Mouse (Mus musculus): ENCODE results near the gene Vsig8. TPM values are rescaled to one million over a fixed set of nuclear protein-coding genes. Genes with fewer than 3 reads are reported as not detected.

Vsig8 gene
- polyA plus RNA-seq (2015; fragmentation: Nextera tagmentation; extraction: Ambion mirVana): 0.14 TPM in 1 of 2 replicates, not detected in the other

GRCm38 (mm10) chr1:172555638-172556037 is at the start of gene Vsig8:
Vsig8 (plus strand) TSS chr1:172555938.
- no peak within 1 kb of the TSS for H3K9ac ChIP-seq (replicated peaks; ENCODE audit: low read depth, low read length)
- WGBS: 72% methylated on average over 11 of the region's 11 CpGs
- H3K36me3 ChIP-seq (ENCODE audit: control insufficient read depth, insufficient read depth): no peaks in the 10 kb centered on the region

GRCm38 (mm10) chr1:172507001-172507400 is 48.7 kb upstream of the Vsig8 start:
- 61% methylated on average over 5 of the region's 5 CpGs for WGBS
- ATAC-seq: no peak
- no peak overlapping the region for H3K4me3 ChIP-seq (replicated peaks; ENCODE audit: low read length)

More at GRCm38 (mm10) chr1:172555638-172556037, at the start of gene Vsig8:
- no peak for ATAC-seq
- no peak within 1 kb of the TSS for H3K27ac ChIP-seq (ENCODE audit: low read length)
- peaks cover 4% of the 10 kb centered on the region for H3K4me1 ChIP-seq (replicated peaks; ENCODE audit: control insufficient read depth, insufficient read depth, low read length)
- no peak within 1 kb of the TSS for H3K4me3 ChIP-seq (replicated peaks; ENCODE audit: low read length)
- H3K9me3 ChIP-seq (ENCODE audit: control insufficient read depth, low read length): no peaks in the 10 kb centered on the region
- H3K27me3 ChIP-seq (replicated peaks; ENCODE audit: control insufficient read depth, insufficient read depth, low read length): 0 out of 2 replicates have a peak, but pooled peaks cover 2% of the 10 kb centered on the region
- no peak within 1 kb of the TSS for H3K4me2 ChIP-seq (ENCODE audit: low read length)

GRCm38 (mm10) chr1:172507701-172508100 is 48.0 kb upstream of the Vsig8 start:
- no peak for ATAC-seq
- Histone ChIP-seq H3K4me3 (replicated peaks; ENCODE audit: low read length) (no peak overlapping the region), H3K27ac (ENCODE audit: low read length) (no peak overlapping the region), H3K4me1 (replicated peaks; ENCODE audit: control insufficient read depth, insufficient read depth, low read length) (peaks cover 10% of the 10 kb centered on the region), H3K9me3 (ENCODE audit: control insufficient read depth, low read length) (no peaks in the 10 kb centered on the region), H3K9ac (replicated peaks; ENCODE audit: low read depth, low read length) (no peak overlapping the region), H3K4me2 (ENCODE audit: low read length) (no peak overlapping the region), H3K27me3 (replicated peaks; ENCODE audit: control insufficient read depth, insufficient read depth, low read length) (no peaks in the 10 kb centered on the region), H3K36me3 (ENCODE audit: control insufficient read depth, insufficient read depth) (no peaks in the 10 kb centered on the region)
- 87% methylated on average over 3 of the region's 3 CpGs for WGBS

More at GRCm38 (mm10) chr1:172507001-172507400, 48.7 kb upstream of the Vsig8 start:
- Histone ChIP-seq H3K4me2 (ENCODE audit: low read length) (no peak overlapping the region), H3K27ac (ENCODE audit: low read length) (no peak overlapping the region), H3K9me3 (ENCODE audit: control insufficient read depth, low read length) (no peaks in the 10 kb centered on the region), H3K9ac (replicated peaks; ENCODE audit: low read depth, low read length) (no peak overlapping the region), H3K27me3 (replicated peaks; ENCODE audit: control insufficient read depth, insufficient read depth, low read length) (no peaks in the 10 kb centered on the region; the same call in 1 of the 2 replicates), H3K36me3 (ENCODE audit: control insufficient read depth, insufficient read depth) (no peaks in the 10 kb centered on the region), H3K4me1 (replicated peaks; ENCODE audit: control insufficient read depth, insufficient read depth, low read length) (peaks cover 11% of the 10 kb centered on the region)

- no peak overlapping the region for H3K4me3 ChIP-seq (replicated peaks; ENCODE audit: low read length)
- WGBS: 52% methylated on average over 2 of the region's 2 CpGs
- no peaks in the 10 kb centered on the region for H3K27me3 ChIP-seq (replicated peaks; ENCODE audit: control insufficient read depth, insufficient read depth, low read length)
- no peak overlapping the region for H3K27ac ChIP-seq (ENCODE audit: low read length)
- H3K9me3 ChIP-seq (ENCODE audit: control insufficient read depth, low read length): no peaks in the 10 kb centered on the region
- ATAC-seq: no peak
- H3K9ac ChIP-seq (replicated peaks; ENCODE audit: low read depth, low read length): no peak overlapping the region
- H3K4me2 ChIP-seq (ENCODE audit: low read length): no peak overlapping the region
- H3K36me3 ChIP-seq (ENCODE audit: control insufficient read depth, insufficient read depth): no peaks in the 10 kb centered on the region
- H3K4me1 ChIP-seq (replicated peaks; ENCODE audit: control insufficient read depth, insufficient read depth, low read length): peaks cover 6% of the 10 kb centered on the region
Measured at GRCm38 (mm10) chr1:172508172-172508571, 47.6 kb upstream of the Vsig8 start.

- H3K9ac ChIP-seq (replicated peaks; ENCODE audit: low read depth, low read length): no peak overlapping the region
- H3K27me3 ChIP-seq (replicated peaks; ENCODE audit: control insufficient read depth, insufficient read depth, low read length): no peaks in the 10 kb centered on the region
- H3K4me2 ChIP-seq (ENCODE audit: low read length): no peak overlapping the region
- no peak overlapping the region for H3K4me3 ChIP-seq (replicated peaks; ENCODE audit: low read length)
- no peaks in the 10 kb centered on the region for H3K9me3 ChIP-seq (ENCODE audit: control insufficient read depth, low read length)
- no peak for ATAC-seq
- H3K4me1 ChIP-seq (replicated peaks; ENCODE audit: control insufficient read depth, insufficient read depth, low read length): no peaks in the 10 kb centered on the region
- H3K27ac ChIP-seq (ENCODE audit: low read length): no peak overlapping the region
- no peaks in the 10 kb centered on the region for H3K36me3 ChIP-seq (ENCODE audit: control insufficient read depth, insufficient read depth)
- WGBS: 79% methylated on average over 5 of the region's 5 CpGs
Measured at GRCm38 (mm10) chr1:172509235-172509634, 46.5 kb upstream of the Vsig8 start.

DNA sequence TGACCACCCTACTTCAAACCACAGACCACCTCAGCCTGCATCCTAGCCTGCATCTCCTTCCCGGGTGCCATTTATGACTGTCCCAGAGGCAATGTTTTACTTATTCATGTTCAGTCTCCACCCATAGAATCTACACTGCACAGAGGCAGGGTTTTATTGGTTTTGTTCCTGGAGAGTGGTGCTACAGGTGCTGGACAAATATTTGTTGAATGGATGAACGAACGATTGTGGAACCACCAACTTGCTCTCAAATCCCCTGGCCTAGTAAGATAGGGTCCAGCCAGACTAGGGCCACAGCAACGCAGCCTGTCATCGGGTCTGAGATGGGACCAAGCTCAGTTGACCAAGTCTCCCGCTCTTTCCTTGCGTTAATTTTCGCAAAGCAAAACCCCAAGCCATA is 45.8 kb upstream of the Vsig8 start:
- Histone ChIP-seq H3K4me1 (replicated peaks; ENCODE audit: control insufficient read depth, insufficient read depth, low read length) (no peaks in the 10 kb centered on the region), H3K4me3 (replicated peaks; ENCODE audit: low read length) (no peak overlapping the region), H3K9me3 (ENCODE audit: control insufficient read depth, low read length) (no peaks in the 10 kb centered on the region), H3K36me3 (ENCODE audit: control insufficient read depth, insufficient read depth) (no peaks in the 10 kb centered on the region), H3K4me2 (ENCODE audit: low read length) (no peak overlapping the region), H3K27me3 (replicated peaks; ENCODE audit: control insufficient read depth, insufficient read depth, low read length) (no peaks in the 10 kb centered on the region), H3K27ac (ENCODE audit: low read length) (no peak overlapping the region), H3K9ac (replicated peaks; ENCODE audit: low read depth, low read length) (no peak overlapping the region)
- 52% methylated on average over 8 of the region's 8 CpGs for WGBS
- ATAC-seq: no peak

GRCm38 (mm10) chr1:172510421-172510972 is 45.2 kb upstream of the Vsig8 start:
- H3K27ac ChIP-seq (ENCODE audit: low read length): no peak overlapping the region
- H3K36me3 ChIP-seq (ENCODE audit: control insufficient read depth, insufficient read depth): no peaks in the 10 kb centered on the region
- H3K9ac ChIP-seq (replicated peaks; ENCODE audit: low read depth, low read length): no peak overlapping the region
- no peak overlapping the region for H3K4me2 ChIP-seq (ENCODE audit: low read length)
- ATAC-seq: no peak
- H3K4me1 ChIP-seq (replicated peaks; ENCODE audit: control insufficient read depth, insufficient read depth, low read length): no peaks in the 10 kb centered on the region
- 24% methylated on average over 13 of the region's 13 CpGs for WGBS
- no peak overlapping the region for H3K4me3 ChIP-seq (replicated peaks; ENCODE audit: low read length)
- H3K27me3 ChIP-seq (replicated peaks; ENCODE audit: control insufficient read depth, insufficient read depth, low read length): no peaks in the 10 kb centered on the region
- no peaks in the 10 kb centered on the region for H3K9me3 ChIP-seq (ENCODE audit: control insufficient read depth, low read length)

DNA sequence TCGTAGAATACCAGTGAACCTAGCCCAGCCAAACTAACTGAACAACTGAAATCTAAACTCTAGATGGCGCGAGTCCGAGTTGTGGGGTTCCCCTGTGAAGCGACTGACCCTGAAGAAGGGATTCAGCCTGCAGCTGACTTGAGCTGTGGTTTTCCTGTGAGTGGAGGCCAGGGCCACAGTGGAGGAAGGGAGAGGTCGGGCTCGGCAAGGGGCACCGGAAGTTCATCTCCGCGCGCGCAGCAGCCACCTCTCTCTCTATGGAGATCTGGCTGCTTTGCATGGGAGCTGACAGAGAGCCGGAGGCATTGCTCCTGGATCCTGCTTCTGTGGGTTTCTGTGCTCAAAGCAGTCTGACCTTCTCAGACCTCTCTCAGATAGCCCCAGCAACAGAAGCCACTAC is 42.8 kb upstream of the Vsig8 start:
- no peak overlapping the region for H3K4me3 ChIP-seq (replicated peaks; ENCODE audit: low read length)
- H3K4me2 ChIP-seq (ENCODE audit: low read length): no peak overlapping the region
- no peak overlapping the region for H3K27ac ChIP-seq (ENCODE audit: low read length)
- H3K9me3 ChIP-seq (ENCODE audit: control insufficient read depth, low read length): peaks cover 2% of the 10 kb centered on the region; the same call in 1 of the 2 replicates
- WGBS: 38% methylated on average over 13 of the region's 13 CpGs
- no peak for ATAC-seq
- no peaks in the 10 kb centered on the region for H3K36me3 ChIP-seq (ENCODE audit: control insufficient read depth, insufficient read depth)
- no peaks in the 10 kb centered on the region for H3K4me1 ChIP-seq (replicated peaks; ENCODE audit: control insufficient read depth, insufficient read depth, low read length)
- H3K27me3 ChIP-seq (replicated peaks; ENCODE audit: control insufficient read depth, insufficient read depth, low read length): no peaks in the 10 kb centered on the region
- no peak overlapping the region for H3K9ac ChIP-seq (replicated peaks; ENCODE audit: low read depth, low read length)

DNA sequence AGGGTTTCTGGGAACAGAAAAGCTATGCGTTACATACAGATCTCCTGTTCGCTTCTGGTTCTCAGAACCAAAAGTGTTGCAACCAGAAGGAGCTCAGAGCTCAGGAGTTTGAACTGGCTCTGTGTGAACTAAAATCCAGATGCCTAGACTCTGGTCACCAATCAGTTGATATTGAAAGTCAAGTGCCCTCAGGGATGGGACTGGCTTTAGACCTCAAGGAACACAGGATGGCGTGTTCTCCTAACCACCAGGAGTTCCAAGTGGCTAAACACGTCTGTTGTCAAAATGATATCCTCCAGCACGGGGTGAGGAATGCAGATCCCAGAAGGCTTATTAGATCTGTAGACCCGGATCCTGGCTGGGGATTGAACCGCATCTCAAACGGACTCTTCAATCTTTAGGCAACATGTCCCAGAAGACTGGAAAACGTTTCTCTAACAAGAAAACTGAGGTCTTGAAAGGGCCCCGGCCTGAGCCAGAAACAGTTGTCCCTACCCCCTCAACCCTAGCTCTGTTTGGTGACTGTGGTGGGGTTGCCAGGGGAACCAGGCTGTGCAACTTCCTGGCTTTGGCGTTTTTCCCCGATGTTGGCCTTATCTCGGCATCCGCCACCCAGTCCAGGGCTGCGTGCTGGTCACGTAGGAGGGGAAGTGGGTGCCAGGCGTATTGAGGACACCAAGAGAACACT is 42.1 kb upstream of the Vsig8 start:
- Histone ChIP-seq H3K36me3 (ENCODE audit: control insufficient read depth, insufficient read depth) (no peaks in the 10 kb centered on the region), H3K27ac (ENCODE audit: low read length) (no peak overlapping the region), H3K4me1 (replicated peaks; ENCODE audit: control insufficient read depth, insufficient read depth, low read length) (no peaks in the 10 kb centered on the region), H3K9ac (replicated peaks; ENCODE audit: low read depth, low read length) (no peak overlapping the region), H3K27me3 (replicated peaks; ENCODE audit: control insufficient read depth, insufficient read depth, low read length) (no peaks in the 10 kb centered on the region), H3K9me3 (ENCODE audit: control insufficient read depth, low read length) (peaks cover 2% of the 10 kb centered on the region; the same call in 1 of the 2 replicates), H3K4me2 (ENCODE audit: low read length) (no peak overlapping the region), H3K4me3 (replicated peaks; ENCODE audit: low read length) (no peak overlapping the region)
- peak; percentile 18; the same call in 1 of the 2 replicates for ATAC-seq
- 83% methylated on average over 17 of the region's 17 CpGs for WGBS
